Mouse (Mus musculus) heart, embryonic 11.5 days (tissue): Measurements from ENCODE around the gene Maff. TPM values are rescaled to one million over a fixed set of nuclear protein-coding genes. Genes with fewer than 3 reads are reported as not detected.

ENCODE experiments used
- ATAC-seq: fragments of 200-750 bp; cut with Nextera tagmentation; replicated peaks from 2 replicates; pipeline ENCODE4 v1.8.0; 2017; ENCODE audit warnings: moderate library complexity; ENCODE audit not compliant: insufficient number of reproducible peaks, low FRiP score, low TSS enrichment
- H3K27ac ChIP-seq: fragments of 300-500 bp; sonication (generic); 2 replicates; pipeline ENCODE4 v1.5.1; 2014; ENCODE audit warnings: mild to moderate bottlenecking, low read depth, low read length
- H3K27me3 ChIP-seq: fragments of 300-500 bp; sonication (generic); 2 replicates; pipeline ENCODE4 v1.6.1; 2014; ENCODE audit warnings: mild to moderate bottlenecking, low read length, mixed read lengths; ENCODE audit not compliant: control insufficient read depth, insufficient read depth
- H3K36me3 ChIP-seq: fragments of 300-500 bp; sonication (generic); 2 replicates; pipeline ENCODE4 v1.6.1; 2014; ENCODE audit warnings: mild to moderate bottlenecking, low read length, moderate library complexity, mixed read lengths; ENCODE audit not compliant: control insufficient read depth, insufficient read depth
- H3K4me1 ChIP-seq: fragments of 300-500 bp; sonication (generic); 2 replicates; pipeline ENCODE4 v1.6.1; 2014; ENCODE audit warnings: low read length; ENCODE audit not compliant: control insufficient read depth, insufficient read depth
- H3K4me2 ChIP-seq: fragments of 300-500 bp; sonication (generic); 2 replicates; pipeline ENCODE4 v1.6.1; 2014; ENCODE audit warnings: mild to moderate bottlenecking, moderate library complexity
- H3K4me3 ChIP-seq: fragments of 300-500 bp; sonication (generic); 2 replicates; pipeline ENCODE4 v1.5.1; 2014; ENCODE audit warnings: low read depth, low read length
- H3K9ac ChIP-seq: fragments of 300-500 bp; sonication (generic); 2 replicates; pipeline ENCODE4 v1.6.1; 2014; ENCODE audit warnings: mild to moderate bottlenecking, low read depth, low read length, moderate library complexity
- H3K9me3 ChIP-seq: fragments of 300-500 bp; sonication (generic); replicated peaks from 2 replicates; pipeline ENCODE4 v1.6.1; 2016; ENCODE audit warnings: low read length; ENCODE audit not compliant: control insufficient read depth
- whole genome bisulfite sequencing: fragments of 180-500 bp; shearing (Covaris S2); extraction: QIAGEN DNeasy Blood & Tissue Kit; methylation state at CpG from one replicate; pipeline ENCODE4 v1.1.7; 2014; ENCODE audit not compliant: insufficient replicate concordance; 5-methylcytosine and 5-hydroxymethylcytosine counted together
- polyA plus RNA-seq: library from polyadenylated mRNA; unstranded; fragments of >200 nt; fragmentation: Nextera tagmentation; extraction: Ambion mirVana; gene quantifications from 2 replicates; pipeline ENCODE4 v1.2.1, GENCODE M21; 2014

The Maff gene
- polyA plus RNA-seq, 1 experiment from 2014 or later, result 3.0 TPM

- Histone ChIP-seq H3K4me1 (peaks cover 35% of the 10 kb centered on the region), H3K27ac (peak overlapping the region; percentile 68; the same call in 1 of the 2 replicates)
- WGBS, result 51% methylated on average over 5 of the region's 5 CpGs
Measured at GRCm38 (mm10) chr15:79321733-79322190, 24.7 kb upstream of the Maff start.

GRCm38 (mm10) chr15:79322281-79322990 lies 24.0 kb upstream of the Maff start:
- ATAC-seq, result no peak
- H3K27ac ChIP-seq, result peak overlapping the region; percentile 68; the same call in 1 of the 2 replicates
- H3K9ac ChIP-seq, result peak overlapping the region; percentile 39; the same call in 1 of the 2 replicates
- H3K4me1 ChIP-seq, result peaks cover 37% of the 10 kb centered on the region
- no peaks in the 10 kb centered on the region for H3K9me3 ChIP-seq
- H3K4me3 ChIP-seq, result no peak overlapping the region
- H3K27me3 ChIP-seq, result no peaks in the 10 kb centered on the region
- no peaks in the 10 kb centered on the region for H3K36me3 ChIP-seq
- 45% methylated on average over 11 of the region's 11 CpGs for WGBS
- no peak overlapping the region for H3K4me2 ChIP-seq

More at GRCm38 (mm10) chr15:79321733-79322190, 24.7 kb upstream of the Maff start:
- no peak overlapping the region for H3K4me2 ChIP-seq
- no peak overlapping the region for H3K9ac ChIP-seq
- no peak overlapping the region for H3K4me3 ChIP-seq
- H3K36me3 ChIP-seq, result no peaks in the 10 kb centered on the region
- H3K27me3 ChIP-seq, result no peaks in the 10 kb centered on the region
- no peaks in the 10 kb centered on the region for H3K9me3 ChIP-seq
- no peak for ATAC-seq

GRCm38 (mm10) chr15:79322991-79323790 lies 23.2 kb upstream of the Maff start:
- Histone ChIP-seq H3K4me1 (peaks cover 37% of the 10 kb centered on the region), H3K27ac (peak overlapping the region; percentile 68), H3K4me2 (no peak overlapping the region), H3K4me3 (no peak overlapping the region), H3K9ac (peak overlapping the region; percentile 39; the same call in 1 of the 2 replicates), H3K36me3 (no peaks in the 10 kb centered on the region), H3K27me3 (no peaks in the 10 kb centered on the region), H3K9me3 (no peaks in the 10 kb centered on the region)
- WGBS, result 66% methylated on average over 6 of the region's 6 CpGs
- no peak for ATAC-seq

- no peak overlapping the region; the same call in 1 of the 2 replicates for H3K9ac ChIP-seq
- no peaks in the 10 kb centered on the region for H3K36me3 ChIP-seq
- no peak overlapping the region for H3K4me3 ChIP-seq
- 74% methylated on average over 4 of the region's 4 CpGs for WGBS
- H3K27me3 ChIP-seq, result no peaks in the 10 kb centered on the region
- no peak for ATAC-seq
- H3K4me2 ChIP-seq, result no peak overlapping the region
- no peaks in the 10 kb centered on the region for H3K9me3 ChIP-seq
- H3K4me1 ChIP-seq, result peaks cover 37% of the 10 kb centered on the region
- peak overlapping the region; percentile 46 for H3K27ac ChIP-seq
Measured at GRCm38 (mm10) chr15:79323791-79324155, 22.6 kb upstream of the Maff start.

- H3K4me1 ChIP-seq, result peaks cover 37% of the 10 kb centered on the region
- H3K27me3 ChIP-seq, result no peaks in the 10 kb centered on the region
- H3K27ac ChIP-seq, result peak overlapping the region; percentile 46
- no peak overlapping the region for H3K4me2 ChIP-seq
- H3K9me3 ChIP-seq, result no peaks in the 10 kb centered on the region
- 63% methylated on average over 3 of the region's 3 CpGs for WGBS
- no peak overlapping the region for H3K4me3 ChIP-seq
- ATAC-seq, result no peak
- no peak overlapping the region for H3K9ac ChIP-seq
- no peaks in the 10 kb centered on the region for H3K36me3 ChIP-seq
Measured at GRCm38 (mm10) chr15:79324373-79324772, 22.0 kb upstream of the Maff start.

DNA sequence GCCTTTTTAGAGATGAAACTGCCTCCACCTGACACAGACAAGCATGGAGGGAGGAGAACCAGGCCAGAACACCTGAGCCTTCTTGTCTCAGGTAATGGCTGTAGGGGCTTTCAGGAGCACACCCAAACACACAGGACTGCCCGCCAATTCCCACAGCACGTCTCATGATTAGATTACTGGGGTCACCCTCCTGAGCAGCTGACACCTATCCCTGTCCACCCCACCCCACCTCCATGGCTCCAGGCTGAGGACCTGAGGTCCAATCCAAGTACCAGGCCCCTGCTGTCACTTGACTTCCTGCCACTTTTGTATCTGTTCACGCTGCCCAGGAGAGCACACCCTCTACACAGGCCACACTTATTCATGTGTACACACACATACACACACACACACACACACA lies 20.7 kb upstream of the Maff start:
- Histone ChIP-seq H3K27me3 (no peaks in the 10 kb centered on the region), H3K4me2 (no peak overlapping the region), H3K4me3 (no peak overlapping the region), H3K9ac (peak overlapping the region; percentile 4; the same call in 1 of the 2 replicates), H3K9me3 (no peaks in the 10 kb centered on the region), H3K36me3 (no peaks in the 10 kb centered on the region), H3K4me1 (peaks cover 37% of the 10 kb centered on the region), H3K27ac (no peak overlapping the region)
- 60% methylated on average over 3 of the region's 3 CpGs for WGBS
- no peak for ATAC-seq

- no peaks in the 10 kb centered on the region for H3K9me3 ChIP-seq
- WGBS, result 62% methylated on average over 4 of the region's 4 CpGs
- peak overlapping the region; percentile 88; the same call in 1 of the 2 replicates for H3K4me2 ChIP-seq
- H3K4me3 ChIP-seq, result no peak overlapping the region
- no peak overlapping the region for H3K9ac ChIP-seq
- no peak for ATAC-seq
- H3K36me3 ChIP-seq, result no peaks in the 10 kb centered on the region
- peaks cover 37% of the 10 kb centered on the region for H3K4me1 ChIP-seq
- no peaks in the 10 kb centered on the region for H3K27me3 ChIP-seq
- H3K27ac ChIP-seq, result no peak overlapping the region
Measured at GRCm38 (mm10) chr15:79326264-79326663, 20.2 kb upstream of the Maff start.

GRCm38 (mm10) chr15:79326971-79327961 lies 19.2 kb upstream of the Maff start:
- peak overlapping the region; percentile 88 for H3K4me2 ChIP-seq
- peaks cover 31% of the 10 kb centered on the region for H3K4me1 ChIP-seq
- 21% methylated on average over 20 of the region's 20 CpGs for WGBS
- H3K27me3 ChIP-seq, result no peaks in the 10 kb centered on the region
- ATAC-seq, result no peak
- H3K9me3 ChIP-seq, result no peaks in the 10 kb centered on the region
- H3K9ac ChIP-seq, result peak overlapping the region; percentile 83
- peak overlapping the region; percentile 58 for H3K4me3 ChIP-seq
- H3K36me3 ChIP-seq, result no peaks in the 10 kb centered on the region
- peak overlapping the region; percentile 90 for H3K27ac ChIP-seq
